Mouse (Mus musculus): Measurements from ENCODE around the gene Tmem63b.

GRCm38 (mm10) chr17:45618941-45619385 lies 67.7 kb downstream of the Tmem63b start:
- TF ChIP-seq CTCF (IDR thresholded peaks at IDR 0.05; ENCODE audit: low read depth, low read length) = no peak
- no peak for TF ChIP-seq POLR2A (IDR thresholded peaks at IDR 0.05; ENCODE audit: extremely low read depth, insufficient read depth, low read length)

Measured in liver, adult 2 months (tissue).